In the genomic region with DNA sequence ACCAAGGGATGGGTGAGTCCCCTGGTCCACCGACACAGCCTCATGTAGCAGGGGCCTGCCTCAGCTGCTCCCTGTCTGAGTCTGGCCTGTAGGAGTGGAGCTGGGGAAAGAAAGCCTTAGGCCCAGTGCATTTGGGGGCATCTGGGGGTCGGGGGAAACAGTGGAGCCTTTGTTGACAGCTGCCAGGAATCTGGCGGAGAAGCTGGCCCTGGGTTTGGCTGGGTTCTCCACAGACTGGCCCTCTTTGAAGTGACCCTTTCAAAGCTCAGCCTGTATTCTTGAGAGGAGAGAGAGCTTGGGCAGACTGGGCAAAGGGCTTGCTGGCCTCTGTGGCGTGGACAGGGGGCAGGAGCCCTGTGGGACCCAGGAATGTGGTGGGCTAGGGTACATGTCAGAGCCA, we compare ENCODE assay signal across 11 mouse cellular contexts. TPM values are rescaled to one million over a fixed set of nuclear protein-coding genes. Genes with fewer than 3 reads are reported as not detected.
DNase-seq lines count a peak whose midpoint lies in the region; ATAC-seq and TF ChIP-seq lines count a peak whose summit lies in the region.
"Had no signal": no experiment of that assay in that cellular context is flagged by ENCODE, and none has a peak within 500 bp of the region (broad histone marks: within the 10 kb centered on the region; RNA-seq: fewer than 3 reads in every experiment).

No protein-coding gene starts in this region.

- TF ChIP-seq CTCF in thymus, adult 2 months (IDR thresholded peaks at IDR 0.05; ENCODE audit: borderline replicate concordance, control insufficient read depth, extremely low read depth, insufficient read depth, low read length, poor library complexity) = no peak

- no peak overlapping the region for H3K9ac ChIP-seq in forebrain, embryonic 13.5 days
- no peak overlapping the region for H3K9ac ChIP-seq in embryonic facial prominence, embryonic 15.5 days
- H3K9ac ChIP-seq in limb, embryonic 13.5 days = peak overlapping the region; percentile 43; the same call in 1 of the 2 replicates
- H3K9ac ChIP-seq: liver, embryonic 14.5 days had no signal

- H3K4me2 ChIP-seq in forebrain, embryonic 13.5 days = no peak overlapping the region
- H3K4me2 ChIP-seq in embryonic facial prominence, embryonic 15.5 days (replicated peaks) = no peak overlapping the region
- 0 out of 2 replicates have a peak overlapping the region, but pooled peaks have one; percentile 14 for H3K4me2 ChIP-seq in limb, embryonic 13.5 days (replicated peaks)

- H3K36me3 ChIP-seq in forebrain, embryonic 10.5 days (replicated peaks) = 0 out of 2 replicates have a peak, but pooled peaks cover 3% of the 10 kb centered on the region
- no peaks in the 10 kb centered on the region for H3K36me3 ChIP-seq in forebrain, embryonic 13.5 days (ENCODE audit: poor library complexity, severe bottlenecking)
- H3K36me3 ChIP-seq in embryonic facial prominence, embryonic 15.5 days = no peaks in the 10 kb centered on the region
- no peaks in the 10 kb centered on the region for H3K36me3 ChIP-seq in limb, embryonic 13.5 days
- H3K36me3 ChIP-seq in thymus, adult 2 months (ENCODE audit: control insufficient read depth, insufficient read depth, low read length) = no peaks in the 10 kb centered on the region

- no peaks in the 10 kb centered on the region for H3K9me3 ChIP-seq in forebrain, embryonic 10.5 days
- no peaks in the 10 kb centered on the region for H3K9me3 ChIP-seq in forebrain, embryonic 13.5 days (replicated peaks)
- no peaks in the 10 kb centered on the region for H3K9me3 ChIP-seq in embryonic facial prominence, embryonic 15.5 days (replicated peaks)
- H3K9me3 ChIP-seq in limb, embryonic 13.5 days = no peaks in the 10 kb centered on the region

- no peak overlapping the region for H3K4me3 ChIP-seq in forebrain, embryonic 10.5 days
- no peak overlapping the region for H3K4me3 ChIP-seq in forebrain, embryonic 13.5 days
- no peak overlapping the region for H3K4me3 ChIP-seq in embryonic facial prominence, embryonic 15.5 days (replicated peaks)
- no peak overlapping the region for H3K4me3 ChIP-seq in limb, embryonic 13.5 days
- no peak overlapping the region for H3K4me3 ChIP-seq in thymus, adult 2 months (ENCODE audit: control insufficient read depth, insufficient read depth, low read length)
- H3K4me3 ChIP-seq: myocyte had no signal

- peaks cover 8% of the 10 kb centered on the region for H3K27me3 ChIP-seq in forebrain, embryonic 10.5 days (ENCODE audit: poor library complexity, severe bottlenecking)
- no peaks in the 10 kb centered on the region for H3K27me3 ChIP-seq in forebrain, embryonic 13.5 days
- H3K27me3 ChIP-seq in embryonic facial prominence, embryonic 15.5 days = no peaks in the 10 kb centered on the region
- H3K27me3 ChIP-seq in limb, embryonic 13.5 days = no peaks in the 10 kb centered on the region
- H3K27me3 ChIP-seq in thymus, adult 2 months (ENCODE audit: control insufficient read depth, insufficient read depth, low read length) = no peaks in the 10 kb centered on the region
- H3K27me3 ChIP-seq: Patski had no signal

- no peak for DNase-seq in forebrain, embryonic 10.5 days (ENCODE audit: extremely low spot score, low spot score)
- DNase-seq in left cerebral cortex, adult 11 months (ENCODE audit: low spot score) = peak; percentile 47
- DNase-seq in left cerebral cortex, postnatal 36 days (ENCODE audit: low spot score in 2 of 2) = no peak
- no peak for DNase-seq in thymus, adult 2 months
- no peak for DNase-seq in lung, postnatal 4 days

- peak overlapping the region; percentile 75 for H3K27ac ChIP-seq in forebrain, embryonic 10.5 days
- H3K27ac ChIP-seq in forebrain, embryonic 13.5 days = no peak overlapping the region
- H3K27ac ChIP-seq in embryonic facial prominence, embryonic 15.5 days (replicated peaks) = peak overlapping the region; percentile 36; the same call in 1 of the 2 replicates
- peak overlapping the region; percentile 70 for H3K27ac ChIP-seq in limb, embryonic 13.5 days
- no peak overlapping the region for H3K27ac ChIP-seq in thymus, adult 2 months (ENCODE audit: control insufficient read depth, insufficient read depth, low read length)

- peaks cover 51% of the 10 kb centered on the region for H3K4me1 ChIP-seq in forebrain, embryonic 10.5 days
- peaks cover 11% of the 10 kb centered on the region for H3K4me1 ChIP-seq in forebrain, embryonic 13.5 days
- H3K4me1 ChIP-seq in embryonic facial prominence, embryonic 15.5 days = peaks cover 44% of the 10 kb centered on the region
- H3K4me1 ChIP-seq in limb, embryonic 13.5 days = peaks cover 52% of the 10 kb centered on the region
- H3K4me1 ChIP-seq in thymus, adult 2 months (replicated peaks; ENCODE audit: control insufficient read depth, insufficient read depth, low read length) = no peaks in the 10 kb centered on the region

- no peak for TF ChIP-seq POLR2A in thymus, adult 2 months (IDR thresholded peaks at IDR 0.05; ENCODE audit: control insufficient read depth, extremely low read depth, insufficient read depth, low read length, poor library complexity)

- intact Hi-C loops in left cerebral cortex, postnatal 36 days (cut with DNase I) = no loop called here

- ATAC-seq in forebrain, embryonic 13.5 days = no peak
- ATAC-seq in embryonic facial prominence, embryonic 15.5 days (ENCODE audit: insufficient number of reproducible peaks, low FRiP score, low TSS enrichment, low read depth) = 0 out of 2 replicates have a peak, but pooled peaks have one; percentile 57
- ATAC-seq in limb, embryonic 13.5 days (ENCODE audit: low FRiP score, low read depth) = peak; percentile 42; the same call in 1 of the 2 replicates
- ATAC-seq: Patski had no signal

- WGBS in forebrain, embryonic 10.5 days = 49% methylated on average over 4 of the region's 4 CpGs
- 46% methylated on average over 4 of the region's 4 CpGs for WGBS in forebrain, embryonic 13.5 days
- WGBS in embryonic facial prominence, embryonic 15.5 days = 30% methylated on average over 4 of the region's 4 CpGs
- WGBS in limb, embryonic 13.5 days = 52% methylated on average over 4 of the region's 4 CpGs
- 89% methylated on average over 4 of the region's 4 CpGs for WGBS in thymus, adult 2 months

RNA-seq across cellular contexts. Expression of a gene that starts 7.2 kb away (rescaled TPM):
- 1.6 and 2.2 TPM in 2 replicates for polyA plus RNA-seq in forebrain, embryonic 10.5 days (2016; fragmentation: Nextera tagmentation; extraction: Ambion mirVana)
- 3.6 and 4.4 TPM in 2 replicates for polyA plus RNA-seq in forebrain, embryonic 13.5 days (2015; fragmentation: Nextera tagmentation; extraction: Ambion mirVana)
- total RNA-seq in left cerebral cortex, postnatal 36 days (2021) = 10 to 100 TPM; 68.0 to 74.4 TPM
- 9.6 and 10.4 TPM in 2 replicates for polyA plus RNA-seq in embryonic facial prominence, embryonic 15.5 days (2015; fragmentation: Nextera tagmentation; extraction: Ambion mirVana)
- polyA plus RNA-seq in limb, embryonic 13.5 days (2015; fragmentation: Nextera tagmentation; extraction: Ambion mirVana) = 6.7 and 7.2 TPM in 2 replicates
- 13.3 and 18.0 TPM in 2 replicates for polyA plus RNA-seq in thymus, adult 2 months (2012; rRNA removed)

Comparison
In these comparisons a context has a peak if more than half of its experiments do, and no peak if none do; other contexts are left out.
1. H3K27ac ChIP-seq: peak in forebrain, embryonic 10.5 days (single experiment), embryonic facial prominence, embryonic 15.5 days (single experiment) and limb, embryonic 13.5 days (single experiment); none in forebrain, embryonic 13.5 days (single experiment) and thymus, adult 2 months (single experiment).